Mouse (Mus musculus) midbrain, postnatal 0 days (tissue): ENCODE data around the gene Oxld1. TPM values are rescaled to one million over a fixed set of nuclear protein-coding genes. Genes with fewer than 3 reads are reported as not detected.
A peak's percentile ranks its signal among the peaks of the same experiment; 100 is the strongest.

Source experiments
- ATAC-seq: fragments of 200-750 bp; cut with Nextera tagmentation; 2 replicates; pipeline ENCODE4 v1.8.0; 2017; ENCODE audit warnings: moderate number of reproducible peaks, mild to moderate bottlenecking, moderate TSS enrichment, moderate library complexity; ENCODE audit not compliant: low FRiP score
- DNase-seq: peaks from one replicate; pipeline ENCODE4 v3.0.0-alpha.2; 2015; ENCODE audit warnings: low spot score
- H3K27ac ChIP-seq: fragments of 300-500 bp; sonication (generic); 2 replicates; pipeline ENCODE4 v1.5.1; 2014; ENCODE audit warnings: low read depth, mild to moderate bottlenecking, low read length, mixed read lengths
- H3K27me3 ChIP-seq: fragments of 300-500 bp; sonication (generic); 2 replicates; pipeline ENCODE4 v1.6.1; 2014; ENCODE audit warnings: low read length, control low read depth, mixed read lengths; ENCODE audit not compliant: insufficient read depth
- H3K36me3 ChIP-seq: fragments of 300-500 bp; sonication (generic); 2 replicates; pipeline ENCODE4 v1.6.1; 2014; ENCODE audit warnings: low read length, control low read depth, mixed read lengths; ENCODE audit not compliant: insufficient read depth
- H3K4me1 ChIP-seq: fragments of 300-500 bp; sonication (generic); 2 replicates; pipeline ENCODE4 v1.6.1; 2014; ENCODE audit warnings: mild to moderate bottlenecking, control low read depth, antibody characterized with exemption, low read length, mixed read lengths; ENCODE audit not compliant: insufficient read depth
- H3K4me2 ChIP-seq: fragments of 300-500 bp; sonication (generic); 2 replicates; pipeline ENCODE4 v1.6.1; 2014; ENCODE audit warnings: low read depth, mild to moderate bottlenecking, low read length, mixed read lengths; ENCODE audit not compliant: poor library complexity, severe bottlenecking
- H3K4me3 ChIP-seq: fragments of 300-500 bp; sonication (generic); 2 replicates; pipeline ENCODE4 v1.5.1; 2014; ENCODE audit warnings: low read depth, mild to moderate bottlenecking, low read length, moderate library complexity
- H3K9ac ChIP-seq: fragments of 300-500 bp; sonication (generic); replicated peaks from 2 replicates; pipeline ENCODE4 v1.6.1; 2014; ENCODE audit warnings: mild to moderate bottlenecking, low read length, moderate library complexity, mixed read lengths; ENCODE audit not compliant: poor library complexity, severe bottlenecking
- H3K9me3 ChIP-seq: fragments of 300-500 bp; sonication (generic); 2 replicates; pipeline ENCODE4 v1.6.1; 2016; ENCODE audit warnings: low read length, control low read depth
- CTCF ChIP-seq: IDR thresholded peaks from 2 replicates; pipeline ENCODE4 v1.5.1; 2016; ENCODE audit warnings: antibody characterized with exemption, mild to moderate bottlenecking
- WGBS: fragments of 180-500 bp; shearing (Covaris S2); extraction: QIAGEN DNeasy Blood & Tissue Kit; methylation state at CpG from one replicate; pipeline ENCODE4 v1.1.7; 2014; 5-methylcytosine and 5-hydroxymethylcytosine counted together
- polyA plus RNA-seq: library from polyadenylated mRNA; unstranded; fragments of >200 nt; fragmentation: Nextera tagmentation; extraction: Ambion mirVana; gene quantifications from 2 replicates; pipeline ENCODE4 v1.2.1, GENCODE M21; 2015
- total RNA-seq: library from RNA; depleted of rRNA; stranded (reverse); fragments of >200 nt; gene quantifications from 2 replicates; pipeline ENCODE4 v1.2.3, GENCODE M21; 2014

The Oxld1 gene
- total and polyA plus RNA-seq, 2 experiments from 2014 or later: 7.9 to 11.4 TPM

GRCm38 (mm10) chr11:120499894-120500293, 42.0 kb upstream of the Oxld1 start:
- ATAC-seq: no peak
- Histone ChIP-seq H3K27me3 (no peaks in the 10 kb centered on the region), H3K9me3 (no peaks in the 10 kb centered on the region), H3K27ac (no peak overlapping the region), H3K4me1 (no peaks in the 10 kb centered on the region), H3K4me2 (no peak overlapping the region), H3K9ac (no peak overlapping the region), H3K36me3 (peaks cover 39% of the 10 kb centered on the region), H3K4me3 (no peak overlapping the region)
- no peak for DNase-seq
- WGBS: 90% methylated on average over 6 of the region's 6 CpGs
- TF ChIP-seq CTCF: no peak

GRCm38 (mm10) chr11:120498891-120499290, 41.0 kb upstream of the Oxld1 start:
- ATAC-seq (no peak), DNase-seq (no peak)
- Histone ChIP-seq H3K4me3 (no peak overlapping the region), H3K4me2 (no peak overlapping the region), H3K9me3 (no peaks in the 10 kb centered on the region), H3K27me3 (no peaks in the 10 kb centered on the region), H3K27ac (no peak overlapping the region), H3K4me1 (no peaks in the 10 kb centered on the region), H3K9ac (no peak overlapping the region), H3K36me3 (peaks cover 39% of the 10 kb centered on the region)
- 91% methylated on average over 5 of the region's 5 CpGs for WGBS
- no peak for TF ChIP-seq CTCF

DNA sequence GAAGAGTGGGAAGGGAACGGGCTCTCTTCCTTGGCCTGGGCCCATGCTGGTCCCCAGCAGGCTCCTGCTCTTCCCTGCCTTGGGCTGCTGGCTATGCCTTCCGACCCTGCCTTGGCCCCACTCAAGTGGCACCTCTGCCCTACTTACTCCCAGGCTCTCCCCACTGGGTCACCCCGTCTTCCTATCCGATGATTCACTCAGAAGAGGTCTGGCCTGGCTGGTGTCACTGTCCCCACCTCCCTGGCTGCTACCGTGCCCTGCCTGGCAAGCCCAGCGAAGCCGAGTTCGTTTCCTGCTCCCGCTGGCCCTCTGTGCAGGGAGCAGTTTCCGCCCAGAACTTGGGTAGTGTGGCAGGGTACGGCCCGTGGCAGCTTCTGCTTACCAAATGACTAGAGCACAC, 40.4 kb upstream of the Oxld1 start:
- no peak overlapping the region for H3K27ac ChIP-seq
- no peak overlapping the region for H3K9ac ChIP-seq
- DNase-seq (no peak), ATAC-seq (no peak)
- H3K27me3 ChIP-seq: no peaks in the 10 kb centered on the region
- no peak overlapping the region for H3K4me3 ChIP-seq
- no peak overlapping the region for H3K4me2 ChIP-seq
- peaks cover 3% of the 10 kb centered on the region for H3K4me1 ChIP-seq
- peaks cover 39% of the 10 kb centered on the region for H3K36me3 ChIP-seq
- WGBS: 97% methylated on average over 12 of the region's 12 CpGs
- no peak for TF ChIP-seq CTCF
- H3K9me3 ChIP-seq: no peaks in the 10 kb centered on the region

DNA sequence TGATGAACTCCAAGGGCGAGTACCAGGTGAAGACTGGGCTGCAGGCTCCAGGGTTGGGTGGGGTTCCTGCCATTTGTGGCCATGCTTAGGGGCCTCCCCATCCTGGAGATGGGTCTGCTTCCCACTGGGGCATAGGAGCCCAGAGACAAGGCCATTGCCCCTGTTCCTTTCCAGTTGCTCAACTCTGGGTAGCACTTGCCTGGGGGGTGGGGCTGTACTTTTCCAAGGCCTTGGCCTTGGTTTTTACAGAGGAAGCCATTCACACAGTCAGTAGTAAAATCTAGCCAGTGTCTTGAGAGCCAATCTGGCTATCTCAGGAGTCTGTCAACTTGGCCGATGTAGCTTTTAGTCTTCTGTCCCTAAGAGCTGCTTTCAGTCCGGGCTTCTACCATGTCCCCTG, 39.6 kb upstream of the Oxld1 start:
- WGBS: 93% methylated on average over 3 of the region's 3 CpGs
- ATAC-seq (no peak), DNase-seq (no peak)
- Histone ChIP-seq H3K36me3 (peaks cover 39% of the 10 kb centered on the region), H3K4me2 (no peak overlapping the region), H3K4me1 (peaks cover 8% of the 10 kb centered on the region), H3K4me3 (no peak overlapping the region), H3K27ac (no peak overlapping the region), H3K27me3 (no peaks in the 10 kb centered on the region), H3K9me3 (no peaks in the 10 kb centered on the region), H3K9ac (no peak overlapping the region)
- no peak for TF ChIP-seq CTCF

GRCm38 (mm10) chr11:120493911-120494310, 36.0 kb upstream of the Oxld1 start:
- H3K36me3 ChIP-seq: peaks cover 38% of the 10 kb centered on the region
- WGBS: 93% methylated on average over 3 of the region's 3 CpGs
- no peaks in the 10 kb centered on the region for H3K27me3 ChIP-seq
- TF ChIP-seq CTCF: no peak
- peaks cover 18% of the 10 kb centered on the region for H3K4me1 ChIP-seq
- H3K4me2 ChIP-seq: no peak overlapping the region
- DNase-seq (no peak), ATAC-seq (no peak)
- 0 out of 2 replicates have a peak overlapping the region, but pooled peaks have one; percentile 24 for H3K9ac ChIP-seq
- H3K9me3 ChIP-seq: no peaks in the 10 kb centered on the region
- H3K4me3 ChIP-seq: no peak overlapping the region
- H3K27ac ChIP-seq: no peak overlapping the region

DNA sequence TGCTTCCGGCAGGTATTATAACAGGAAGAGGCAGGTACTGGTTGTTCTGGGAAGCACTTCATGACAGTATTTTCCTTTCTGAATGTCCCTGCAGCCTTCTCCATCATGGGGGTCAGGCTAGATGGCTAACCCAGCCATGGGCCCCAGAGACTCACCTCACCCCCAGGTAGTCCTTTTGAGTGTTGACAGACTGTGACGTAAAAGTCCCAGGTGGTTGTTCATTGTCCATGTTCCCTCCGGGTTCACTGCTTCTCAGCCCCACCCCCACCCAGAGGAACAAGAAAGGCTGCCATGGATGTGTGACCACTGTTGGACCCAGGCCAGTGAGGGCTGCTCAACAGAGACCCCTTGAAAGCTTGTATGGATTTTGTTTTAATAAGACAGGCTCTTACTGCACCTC, 35.5 kb upstream of the Oxld1 start:
- Histone ChIP-seq H3K4me3 (peak overlapping the region; percentile 66), H3K4me2 (peak overlapping the region; percentile 74), H3K36me3 (peaks cover 38% of the 10 kb centered on the region), H3K9me3 (no peaks in the 10 kb centered on the region), H3K4me1 (peaks cover 18% of the 10 kb centered on the region), H3K27ac (no peak overlapping the region), H3K27me3 (no peaks in the 10 kb centered on the region), H3K9ac (peak overlapping the region; percentile 46; the same call in 1 of the 2 replicates)
- DNase-seq: no peak
- WGBS: 45% methylated on average over 3 of the region's 3 CpGs
- no peak for TF ChIP-seq CTCF
- ATAC-seq: no peak
